Mouse (Mus musculus) frontal cortex, adult (tissue): ENCODE data around the gene Gpc6.

ENCODE experiments used
- ATAC-seq: cut with Nextera tagmentation; 2 replicates; pipeline ENCODE4 v1.9.2; 2017; ENCODE audit warnings: mild to moderate bottlenecking, moderate library complexity, mixed read lengths; ENCODE audit not compliant: low TSS enrichment

The Gpc6 gene

DNA sequence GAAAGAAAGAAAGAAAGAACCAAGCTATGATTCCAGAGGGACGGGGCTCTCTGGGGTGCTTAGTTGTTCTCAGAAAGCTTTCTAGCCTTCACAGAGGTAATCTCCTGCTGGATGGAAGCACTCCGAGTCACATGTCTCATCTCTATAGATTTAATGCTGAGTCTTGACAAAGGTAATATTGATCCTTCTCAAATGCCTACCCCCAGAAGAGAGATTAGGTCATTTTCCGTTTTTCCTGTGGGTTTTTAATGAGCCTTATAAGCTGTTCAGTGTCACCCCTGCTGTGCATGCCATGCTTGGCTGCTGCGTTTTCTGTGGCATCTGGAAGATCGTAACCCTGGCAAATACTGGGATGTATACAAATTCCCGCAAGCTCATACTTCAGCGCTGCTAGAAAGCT, 527.0 kb downstream of the Gpc6 start:
- ATAC-seq: no peak

DNA sequence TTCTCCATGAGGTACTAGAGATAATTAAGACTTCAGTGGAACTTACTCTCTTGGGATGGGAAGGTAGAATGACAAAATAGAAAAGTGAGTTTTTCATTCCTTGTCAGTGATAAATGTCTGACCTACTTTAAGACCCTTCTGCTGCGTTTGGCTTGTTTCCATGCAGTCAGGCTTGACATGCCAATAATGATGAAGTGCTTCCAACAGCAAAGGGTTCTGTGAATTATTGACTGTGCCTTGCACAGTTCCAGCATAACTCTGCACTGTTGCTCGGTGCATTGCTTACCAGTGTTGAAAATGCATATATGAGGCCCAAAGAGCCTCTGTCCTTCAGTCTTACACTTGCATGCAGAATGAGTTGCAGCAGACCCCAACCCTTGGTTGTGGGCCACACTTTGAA, 548.3 kb downstream of the Gpc6 start:
- ATAC-seq: no peak

DNA sequence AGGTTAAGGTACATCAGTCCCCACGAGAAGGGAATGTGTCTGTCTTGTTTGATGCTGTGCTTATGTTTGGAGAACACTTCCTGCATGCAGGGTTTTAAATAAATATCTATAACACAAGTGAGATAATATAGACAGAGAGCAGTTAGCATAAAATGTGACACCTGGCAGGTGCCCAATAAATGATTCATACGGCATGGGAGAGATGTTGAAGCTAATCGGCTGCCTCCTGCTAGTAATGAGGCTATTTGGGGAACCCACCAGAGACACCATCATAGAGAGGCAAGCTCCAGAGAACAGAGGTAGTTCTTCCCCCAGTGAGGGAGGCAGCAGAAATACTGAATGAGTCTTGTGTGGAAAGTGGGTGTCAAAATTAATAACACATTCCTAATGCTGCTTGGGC, 553.8 kb downstream of the Gpc6 start:
- no peak for ATAC-seq

DNA sequence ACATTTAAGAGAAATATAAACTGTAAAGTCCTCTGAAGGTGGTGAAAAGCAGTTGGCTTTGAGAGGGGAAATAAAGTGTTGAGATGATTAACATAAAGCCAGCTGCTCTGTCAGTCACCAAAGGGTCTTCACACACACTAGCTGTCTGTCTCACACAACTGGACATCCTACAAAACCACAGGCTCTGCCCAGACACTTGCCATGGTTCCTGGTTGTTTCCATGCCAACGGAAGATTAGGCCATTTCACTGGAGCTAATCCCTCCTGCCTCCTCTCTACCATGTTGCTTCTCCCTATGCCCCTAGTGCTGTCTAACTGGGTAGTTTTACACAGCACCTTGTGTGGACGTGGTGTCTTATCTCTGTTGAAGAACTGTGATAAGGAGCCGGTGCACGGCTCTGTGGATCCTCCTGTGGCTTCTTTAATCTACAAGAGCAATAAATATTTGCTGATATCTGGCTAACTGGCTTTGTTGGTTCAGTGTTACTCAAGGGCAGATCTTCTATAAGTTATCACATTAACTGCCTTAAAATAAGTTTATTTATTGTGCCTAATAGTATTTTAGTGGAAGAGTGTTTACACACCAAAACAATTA, 562.1 kb downstream of the Gpc6 start:
- no peak for ATAC-seq

DNA sequence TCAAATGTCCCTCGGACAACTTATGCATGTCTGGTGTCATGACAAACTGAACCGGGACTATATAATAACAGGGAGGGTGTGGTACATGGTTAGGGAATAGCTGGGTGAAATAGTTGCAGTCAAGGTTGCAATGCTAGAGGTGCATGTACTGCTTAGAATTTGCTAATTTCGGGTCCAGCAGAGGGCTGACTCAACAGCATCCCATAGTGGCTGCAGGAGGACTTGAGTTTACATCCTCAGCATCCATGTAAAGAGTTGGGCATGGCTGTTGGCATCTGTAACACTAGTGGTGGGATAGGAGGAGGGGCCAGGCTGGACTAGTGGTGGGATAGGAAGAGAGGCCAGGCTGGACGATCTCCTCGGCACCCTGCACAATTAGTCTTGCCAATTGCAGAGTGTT, 565.4 kb downstream of the Gpc6 start:
- ATAC-seq: 0 out of 2 replicates have a peak, but pooled peaks have one; percentile 44

DNA sequence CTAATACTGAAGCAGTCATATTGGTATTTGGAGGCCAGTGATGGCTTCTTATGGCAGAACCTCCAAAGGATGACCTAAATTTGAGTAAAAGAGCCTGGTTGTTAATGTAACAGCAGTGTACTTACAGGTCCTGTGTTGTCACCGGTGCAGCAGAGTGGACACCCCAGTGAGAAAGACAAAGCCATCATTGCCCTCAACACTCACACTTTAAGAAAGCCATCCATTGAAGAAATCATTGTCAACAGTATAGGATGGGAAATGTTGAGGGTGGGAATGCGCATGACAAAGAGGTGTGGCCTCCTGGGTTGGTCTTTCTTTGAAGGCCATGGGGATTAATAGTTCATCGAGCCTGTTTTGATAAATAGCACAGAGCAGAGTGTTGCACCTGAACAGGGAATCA, 570.0 kb downstream of the Gpc6 start:
- ATAC-seq: no peak

DNA sequence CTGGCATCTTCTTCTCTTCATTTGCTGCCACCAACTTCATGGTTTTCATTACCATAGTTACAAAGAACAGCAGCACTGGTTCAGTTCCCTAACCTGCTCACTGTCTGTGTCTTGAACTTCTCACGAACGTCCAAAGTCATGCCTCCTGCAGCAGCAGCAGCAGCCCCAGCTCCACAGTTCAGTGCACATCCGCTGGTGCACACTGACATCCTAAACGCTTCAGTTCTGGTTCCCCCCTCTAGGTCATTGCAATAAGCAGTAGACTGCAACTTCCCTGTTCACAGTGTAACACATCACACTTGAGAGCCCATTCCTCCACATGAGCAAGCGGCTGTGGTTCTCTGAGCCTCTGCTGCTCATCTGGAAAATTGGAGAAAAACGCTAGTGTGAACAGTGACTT, 573.7 kb downstream of the Gpc6 start:
- no peak for ATAC-seq

DNA sequence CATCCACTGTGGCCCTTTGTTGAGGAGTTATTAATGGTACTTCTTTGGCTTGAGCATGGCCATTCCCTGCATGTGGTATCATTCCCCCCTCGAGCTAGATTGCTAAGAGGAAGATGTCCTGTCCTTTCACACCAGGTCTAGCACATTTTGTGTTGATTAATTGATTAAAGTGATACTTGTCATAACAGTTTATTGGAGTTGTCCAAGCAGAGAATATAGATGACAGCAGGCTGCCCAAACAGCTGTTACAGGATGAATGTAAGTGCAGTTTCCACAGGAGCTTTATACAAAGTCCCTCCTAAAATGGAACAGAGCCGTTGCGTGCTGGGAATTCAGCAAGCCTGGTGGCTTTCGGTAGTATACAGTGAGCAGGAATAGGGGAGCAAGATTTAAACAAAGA, 574.2 kb downstream of the Gpc6 start:
- no peak for ATAC-seq

DNA sequence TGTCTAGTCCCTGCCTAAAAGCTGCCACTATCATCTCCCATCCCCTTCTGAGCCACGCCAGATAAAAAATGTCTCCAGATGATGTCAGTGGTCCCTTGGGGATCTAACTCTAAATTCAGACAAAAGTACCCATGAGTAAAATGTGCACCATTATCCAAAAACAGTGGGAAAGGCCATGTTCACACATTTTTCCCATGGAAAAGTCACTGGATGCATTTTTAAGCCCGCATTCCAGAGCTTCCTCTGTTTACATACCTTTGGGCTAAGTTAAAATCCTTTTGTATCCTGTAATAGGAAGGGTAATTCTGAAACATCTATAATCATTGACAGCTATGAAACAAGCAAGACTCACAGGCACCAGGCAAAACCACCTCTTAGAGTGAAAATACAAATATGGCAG, 589.7 kb downstream of the Gpc6 start:
- no peak for ATAC-seq

DNA sequence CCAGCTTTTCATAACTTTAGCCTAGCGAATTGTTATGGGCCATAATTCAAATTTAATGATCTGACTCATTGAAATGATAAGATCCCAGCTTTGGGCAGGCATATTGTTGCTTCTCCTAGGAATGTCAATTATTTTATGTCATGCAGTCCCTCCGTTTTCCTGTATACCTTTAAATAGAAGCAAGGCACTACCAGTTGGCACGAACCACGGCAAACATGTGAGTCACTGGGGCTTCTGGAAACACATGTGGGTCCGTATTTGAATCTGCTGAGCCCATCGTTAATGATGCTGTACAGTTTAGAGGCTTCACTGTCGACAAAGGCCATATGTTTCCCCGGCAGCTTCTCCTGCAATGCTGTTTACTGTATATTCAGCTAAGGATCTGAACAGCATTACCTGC, 594.5 kb downstream of the Gpc6 start:
- peak; percentile 87 for ATAC-seq

DNA sequence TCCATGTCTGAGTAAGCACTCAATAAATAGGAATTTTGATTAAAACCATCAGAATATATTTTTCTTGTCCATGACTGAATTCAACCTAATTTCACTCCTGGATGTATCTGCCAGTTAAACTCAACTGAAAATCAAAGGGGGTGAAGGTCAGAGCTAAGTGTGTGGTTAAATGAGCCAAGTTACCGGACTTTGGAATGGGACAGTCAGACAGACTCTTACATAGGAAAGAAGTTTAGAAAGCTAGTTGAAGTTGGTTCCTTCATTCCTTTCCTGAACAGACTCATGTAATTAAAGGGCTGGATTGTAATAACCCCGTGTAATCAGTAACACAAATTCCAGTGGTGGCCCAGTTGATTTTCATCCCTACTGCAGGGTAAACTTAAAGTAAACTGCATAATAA, 595.6 kb downstream of the Gpc6 start:
- ATAC-seq: no peak

DNA sequence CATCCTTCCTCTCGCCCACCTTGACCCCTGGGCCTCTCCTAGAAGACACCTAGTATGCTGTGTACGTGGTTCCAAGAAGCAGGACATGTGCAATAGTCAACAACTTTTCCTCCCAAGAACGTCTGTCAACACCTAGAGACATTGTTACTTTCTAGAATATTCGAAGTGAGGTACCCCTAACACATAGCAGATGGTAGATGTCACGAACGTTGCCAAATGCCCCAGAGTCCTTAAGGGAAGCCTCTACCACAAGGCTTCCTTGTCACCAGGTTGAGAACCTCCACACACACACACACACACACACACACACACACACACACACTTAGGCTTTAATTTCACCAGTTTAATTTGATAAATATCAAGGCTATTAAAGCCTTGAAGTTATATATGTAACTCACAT, 600.0 kb downstream of the Gpc6 start:
- ATAC-seq: no peak

DNA sequence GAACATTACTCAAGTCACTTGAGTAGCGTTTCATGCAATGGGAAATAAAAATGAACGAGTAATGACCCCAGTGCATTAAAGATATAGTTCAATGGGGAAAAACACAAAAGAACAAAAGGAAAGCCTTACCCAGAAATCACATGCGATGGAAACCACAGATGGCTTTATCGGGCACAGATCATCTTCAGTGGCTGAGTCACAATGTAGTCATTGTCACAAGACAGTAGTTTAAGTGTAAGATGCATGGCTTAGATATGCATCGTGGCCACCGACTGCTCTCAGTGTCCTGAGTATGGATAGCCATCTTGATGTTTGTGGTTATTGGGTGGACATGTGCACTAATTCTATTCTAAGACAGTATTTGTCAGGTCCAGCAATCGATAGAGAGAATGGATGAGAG, 601.9 kb downstream of the Gpc6 start:
- no peak for ATAC-seq

DNA sequence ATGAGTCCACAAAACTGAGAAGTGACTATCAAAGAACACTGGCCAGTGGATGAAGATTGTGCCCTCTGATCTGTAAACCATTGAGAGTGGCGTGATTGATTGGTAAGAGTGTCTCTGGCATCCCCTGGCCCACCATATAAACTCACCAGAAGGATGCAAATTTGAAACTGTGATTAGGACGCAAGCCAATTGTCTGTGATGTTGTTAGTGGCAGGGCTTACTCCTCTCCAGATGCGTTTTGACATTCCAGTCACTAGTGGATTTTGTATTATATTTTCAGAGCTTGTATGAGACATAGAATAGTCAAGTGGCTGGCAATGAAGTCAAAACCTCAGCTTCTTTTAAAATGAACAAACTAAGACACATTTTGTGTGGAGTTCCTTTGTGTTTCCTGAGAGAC, 604.3 kb downstream of the Gpc6 start:
- ATAC-seq: no peak

DNA sequence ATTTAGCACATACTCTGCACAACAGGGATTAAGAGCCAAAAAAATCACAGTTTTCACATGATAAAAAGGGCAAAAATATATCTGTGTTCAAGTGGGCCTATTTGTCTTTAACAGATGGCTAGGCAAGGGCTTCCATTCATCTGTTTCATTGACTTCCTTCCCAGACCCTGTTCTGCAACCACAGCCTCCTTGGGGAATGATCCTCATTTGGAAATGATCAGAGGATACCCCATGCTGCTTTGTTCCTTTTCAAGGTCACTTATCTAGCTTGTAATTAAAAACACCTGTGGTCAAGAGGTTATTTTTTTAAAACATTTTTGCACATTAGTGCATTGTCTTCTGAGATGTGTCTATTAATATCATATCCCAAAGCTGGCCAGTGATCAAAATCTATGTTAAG, 627.7 kb downstream of the Gpc6 start:
- no peak for ATAC-seq

DNA sequence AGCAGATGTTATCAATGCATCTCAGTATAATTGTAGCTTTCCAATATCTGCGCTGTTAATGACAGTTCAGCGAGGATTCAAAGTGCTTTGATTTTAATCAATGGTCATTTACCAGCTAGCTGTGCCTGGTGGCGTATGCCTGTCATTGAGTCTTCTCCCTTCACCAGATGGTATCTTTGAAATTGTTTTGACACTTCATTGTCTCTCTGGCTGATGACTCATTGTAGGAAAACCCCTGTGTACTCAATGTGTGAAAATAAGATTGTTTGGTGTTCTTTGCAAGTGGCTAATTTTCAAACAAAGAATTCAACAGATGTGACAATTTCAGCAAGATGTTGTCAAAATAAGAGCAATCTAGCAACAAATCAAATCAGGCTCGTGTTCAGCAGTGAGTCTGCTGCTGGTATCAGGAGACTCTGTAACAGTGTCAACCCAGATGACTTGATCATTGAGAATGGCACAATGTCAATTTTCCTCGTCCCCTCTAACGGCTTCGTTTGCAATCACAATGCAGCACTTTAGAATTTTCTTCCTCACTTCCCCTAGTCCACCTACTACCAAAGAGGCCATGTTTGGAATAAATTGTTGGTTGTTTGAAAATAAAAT, 631.7 kb downstream of the Gpc6 start:
- no peak for ATAC-seq

DNA sequence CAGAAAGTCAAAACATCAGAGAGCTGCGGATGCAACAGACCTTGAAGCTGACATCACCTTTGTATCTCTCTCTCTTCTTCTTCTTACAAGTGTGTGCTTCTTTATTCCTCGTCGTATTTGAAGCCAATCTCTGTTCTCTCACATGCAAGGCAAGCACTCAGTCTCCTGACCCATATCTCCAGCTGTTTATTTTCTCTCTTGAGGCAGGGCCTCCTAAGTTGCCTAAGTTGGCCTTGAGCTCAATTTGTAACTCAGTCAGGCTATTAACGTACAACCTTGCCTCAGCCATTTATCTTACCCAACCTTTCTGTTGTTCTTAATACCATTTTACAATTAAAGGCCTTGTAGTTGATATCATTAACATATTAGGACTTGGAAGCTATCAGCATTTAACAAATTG, 637.0 kb downstream of the Gpc6 start:
- no peak for ATAC-seq

DNA sequence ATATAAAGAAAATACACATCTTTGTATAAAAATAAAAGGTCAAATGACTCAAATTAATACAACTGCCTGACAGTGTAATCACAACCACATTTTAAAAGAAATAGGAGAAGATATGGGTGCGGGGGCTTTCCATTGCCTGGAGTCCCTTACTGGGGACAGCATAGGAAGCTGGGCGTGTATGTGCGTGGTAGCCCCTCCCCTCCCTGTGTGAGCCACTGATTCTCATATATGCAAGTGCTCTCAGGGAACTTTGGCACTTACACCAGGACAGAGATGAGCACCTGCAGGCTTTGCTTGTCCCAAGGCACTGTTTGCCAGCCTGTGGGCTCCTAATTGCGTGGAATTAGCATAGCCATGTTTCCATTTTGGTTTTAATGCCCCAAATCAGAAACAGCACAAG, 644.2 kb downstream of the Gpc6 start:
- ATAC-seq: no peak

DNA sequence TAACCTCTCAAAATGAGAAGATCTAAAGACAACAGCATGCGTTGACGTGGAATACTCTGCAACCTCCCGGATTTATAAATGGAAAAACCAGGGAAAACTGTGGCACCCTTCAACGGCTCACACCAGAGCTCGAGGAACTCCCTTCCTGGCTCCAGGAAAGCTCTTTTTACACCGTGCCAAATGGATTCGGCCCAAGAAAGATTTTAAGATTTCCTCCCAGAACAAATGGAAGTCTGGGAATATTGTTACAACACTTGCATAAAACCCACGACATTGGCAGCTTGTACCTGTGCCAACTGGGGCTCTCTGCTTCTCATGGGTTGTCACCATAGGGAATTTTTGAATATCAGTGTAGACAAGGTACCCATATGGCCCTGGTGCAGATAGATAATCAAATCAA, 647.1 kb downstream of the Gpc6 start:
- ATAC-seq: peak; percentile 68

DNA sequence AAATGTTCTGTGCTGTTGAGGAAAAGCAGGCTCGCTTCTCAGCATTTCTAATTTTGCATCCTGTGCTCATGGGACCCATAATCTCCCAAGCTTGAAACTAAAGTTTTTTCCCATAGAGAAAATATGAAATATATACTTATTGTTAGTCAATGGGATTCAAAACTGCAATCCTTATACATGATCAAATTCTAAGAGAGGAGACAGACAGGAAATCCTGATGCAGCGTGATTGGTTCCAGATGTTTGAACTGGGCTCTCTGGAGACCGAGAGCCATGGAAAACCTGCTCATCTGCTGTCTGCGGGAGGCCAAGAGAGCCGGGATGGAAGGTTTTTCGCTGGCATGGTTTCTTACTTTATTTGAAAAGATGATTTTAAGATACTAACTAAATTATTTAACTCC, 649.1 kb downstream of the Gpc6 start:
- no peak for ATAC-seq

DNA sequence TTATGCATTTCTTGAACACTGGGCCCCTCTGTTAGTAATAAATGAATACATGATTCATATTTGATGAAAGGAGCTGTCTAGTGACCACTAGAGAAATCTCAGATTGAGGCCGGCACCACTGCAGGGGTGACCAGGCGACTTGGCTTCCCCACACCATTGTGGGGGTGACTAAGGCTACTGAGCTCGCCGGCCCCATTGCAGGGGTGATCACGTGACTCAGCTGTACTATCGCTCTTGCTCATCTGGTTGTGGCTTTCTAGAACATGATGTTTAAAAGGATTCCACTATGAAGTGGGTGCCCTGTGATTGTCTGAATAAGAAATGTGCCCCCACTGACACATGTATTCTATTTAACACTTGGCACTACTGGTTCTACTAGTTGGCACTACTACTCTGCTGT, 656.6 kb downstream of the Gpc6 start:
- no peak for ATAC-seq

DNA sequence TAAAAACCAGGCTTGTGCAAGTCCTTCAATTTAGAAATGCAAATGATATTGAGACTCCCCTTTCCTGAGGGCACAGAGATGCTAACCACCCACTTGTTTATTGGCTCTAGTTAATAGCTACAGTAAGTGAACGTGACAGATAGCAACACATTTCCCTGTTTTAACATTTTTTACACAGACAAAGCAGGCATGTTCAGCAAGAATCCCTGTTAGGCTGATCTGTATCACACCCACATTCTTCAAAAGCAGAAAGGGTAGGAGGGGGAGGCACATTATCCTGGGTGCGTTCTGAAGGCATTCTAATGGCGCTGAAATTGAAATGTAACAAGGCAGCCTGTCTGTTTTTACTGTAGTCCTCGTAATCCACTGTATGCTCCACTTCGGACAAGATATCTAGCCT, 674.6 kb downstream of the Gpc6 start:
- no peak for ATAC-seq

DNA sequence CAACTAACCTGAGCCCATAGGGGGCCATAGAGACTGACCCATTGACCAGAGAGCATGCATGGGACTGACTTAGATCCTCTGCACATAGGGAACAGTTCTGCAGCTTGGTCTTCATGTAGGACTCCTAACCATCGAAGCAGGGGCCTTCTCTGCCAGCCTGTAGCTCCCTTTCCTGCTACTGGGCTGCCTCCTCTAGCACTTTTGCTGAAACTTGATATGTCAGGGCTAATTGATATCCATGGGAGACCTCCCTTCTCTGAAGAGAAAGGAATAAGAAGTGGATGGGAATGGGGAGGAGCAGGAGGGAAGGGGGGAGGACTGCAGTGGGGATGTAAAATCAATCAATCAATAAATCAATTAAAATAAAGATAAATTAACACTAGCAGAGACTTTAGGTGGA, 678.7 kb downstream of the Gpc6 start:
- no peak for ATAC-seq

DNA sequence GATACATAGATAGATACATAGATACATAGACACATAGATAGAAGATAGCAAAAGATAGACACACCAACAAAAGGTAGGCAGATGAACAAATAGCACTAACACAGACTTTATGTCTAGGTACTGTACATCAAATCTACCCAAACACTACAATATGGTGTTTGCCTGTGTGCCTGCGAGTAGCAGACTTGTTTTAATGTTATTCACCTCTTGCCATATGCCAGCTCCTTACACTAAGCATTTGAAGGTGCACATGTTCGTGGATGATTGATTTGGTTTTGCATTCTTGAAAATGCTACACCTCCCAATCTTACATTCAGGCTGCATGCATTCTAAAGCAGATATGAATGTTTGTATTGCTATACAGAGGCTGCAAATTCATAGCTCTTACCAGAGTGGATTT, 680.6 kb downstream of the Gpc6 start:
- ATAC-seq: no peak
